Mouse (Mus musculus): ENCODE measurements at regions not wholly inside any gene's neighbourhood (a gene's known extent, or its start where the extent isn't known, plus 50 kb on each side); places are given as distances from the start of the nearest gene placed in this dataset.

- no peak for DNase-seq (ENCODE audit: low read depth, low spot score)
Measured at GRCm38 (mm10) chr17:72782775-72783174, 53.5 kb upstream of the Ypel5 start.

- peak; percentile 26 for DNase-seq (ENCODE audit: low read depth, low spot score)
Measured at GRCm38 (mm10) chr17:72781786-72782185, 54.5 kb upstream of the Ypel5 start.

GRCm38 (mm10) chr17:72768266-72768665 lies 68.0 kb upstream of the Ypel5 start:
- DNase-seq (ENCODE audit: low read depth, low spot score): no peak

DNA sequence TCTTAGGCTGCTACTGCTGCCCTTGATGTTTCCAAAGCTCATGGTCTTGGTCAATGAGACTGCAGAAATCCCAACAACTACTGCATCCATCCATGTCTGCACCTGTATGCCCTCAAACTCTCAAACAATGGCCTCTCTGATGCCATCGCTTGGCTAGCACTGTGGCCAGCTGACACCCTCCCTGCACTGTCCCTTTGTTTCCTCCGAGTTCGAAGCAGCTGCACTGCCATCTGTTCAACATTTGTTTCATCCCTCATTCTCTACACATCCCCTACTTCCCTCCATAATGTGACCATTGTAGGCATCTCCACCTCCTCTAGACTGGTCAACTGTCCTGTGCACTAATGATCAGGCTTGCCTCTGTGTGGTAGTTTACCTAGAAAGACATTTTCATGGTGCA lies 75.3 kb upstream of the Ypel5 start:
- no peak for DNase-seq (ENCODE audit: low read depth, low spot score)

DNA sequence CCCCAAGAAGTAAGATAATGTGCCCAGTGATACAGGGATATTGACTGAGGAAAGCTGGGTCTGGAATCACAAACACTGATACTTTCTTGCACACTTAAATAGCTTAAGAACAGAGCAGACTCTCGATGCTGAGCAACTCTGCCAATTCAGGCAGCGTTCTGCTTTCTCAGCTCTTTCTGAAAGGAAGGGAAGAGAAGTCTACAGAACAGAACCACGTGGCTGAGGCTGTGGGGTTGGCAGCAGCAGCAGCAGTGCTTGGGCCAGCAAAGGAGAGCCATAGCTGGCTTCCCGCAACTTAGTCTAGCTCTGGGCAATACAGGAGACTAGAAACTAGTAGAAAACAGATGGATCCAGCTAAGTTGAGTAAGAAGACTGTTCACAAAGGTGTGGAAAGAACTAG lies 89.8 kb upstream of the Ypel5 start:
- no peak for DNase-seq (ENCODE audit: low read depth, low spot score)

GRCm38 (mm10) chr17:72733006-72733405 lies 103.2 kb upstream of the Ypel5 start:
- no peak for DNase-seq (ENCODE audit: low read depth, low spot score)

DNA sequence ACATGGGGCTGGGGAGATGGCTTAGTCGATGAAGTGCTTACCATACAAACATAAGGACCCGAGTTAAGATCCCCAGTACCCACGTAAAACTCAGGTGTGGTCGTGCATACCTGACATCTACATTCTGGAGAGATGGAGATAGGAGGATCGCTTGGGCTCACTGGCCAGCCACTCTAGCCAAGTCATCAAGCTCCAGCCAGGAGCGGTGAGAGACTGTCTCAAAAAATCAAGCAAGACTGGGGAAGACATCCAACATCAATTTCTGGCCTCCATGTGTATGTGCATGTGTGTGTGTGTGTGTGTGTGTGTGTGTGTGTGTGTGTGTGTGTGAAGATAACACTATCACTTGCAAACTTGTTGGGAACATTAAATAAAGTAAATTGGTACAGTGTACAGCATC lies 104.6 kb upstream of the Ypel5 start:
- no peak for DNase-seq (ENCODE audit: low read depth, low spot score)

- DNase-seq (ENCODE audit: low read depth, low spot score): peak; percentile 28
Measured at GRCm38 (mm10) chr17:72731175-72731574, 105.1 kb upstream of the Ypel5 start.

DNA sequence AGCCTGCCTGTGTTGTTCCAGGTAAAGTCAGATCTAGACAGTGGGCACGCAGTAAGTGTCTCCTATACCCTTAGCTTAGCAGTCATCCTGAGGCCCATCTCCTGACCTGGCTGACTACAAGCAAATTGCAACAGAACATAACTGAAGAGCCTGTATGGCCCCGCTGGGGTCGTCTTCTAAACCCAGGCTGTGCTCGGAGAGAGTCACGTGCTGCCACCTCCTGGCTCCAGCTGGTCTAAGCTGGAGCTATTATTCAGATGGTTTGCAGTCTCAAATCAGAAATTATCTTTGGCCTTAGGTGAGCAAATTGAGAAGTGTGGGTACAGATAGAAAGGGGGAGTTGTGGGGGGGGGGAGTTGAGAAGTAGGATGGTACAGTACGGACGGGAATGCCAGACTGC lies 115.5 kb upstream of the Ypel5 start:
- DNase-seq (ENCODE audit: low read depth, low spot score): no peak

GRCm38 (mm10) chr17:72719618-72720017 lies 115.2 kb upstream of the Alk start:
- DNase-seq (ENCODE audit: low read depth, low spot score): no peak

- no peak for DNase-seq (ENCODE audit: low read depth, low spot score)
Measured at GRCm38 (mm10) chr17:72691630-72692029, 87.2 kb upstream of the Alk start.

GRCm38 (mm10) chr17:72689606-72690005 lies 85.2 kb upstream of the Alk start:
- DNase-seq (ENCODE audit: low read depth, low spot score): no peak

DNA sequence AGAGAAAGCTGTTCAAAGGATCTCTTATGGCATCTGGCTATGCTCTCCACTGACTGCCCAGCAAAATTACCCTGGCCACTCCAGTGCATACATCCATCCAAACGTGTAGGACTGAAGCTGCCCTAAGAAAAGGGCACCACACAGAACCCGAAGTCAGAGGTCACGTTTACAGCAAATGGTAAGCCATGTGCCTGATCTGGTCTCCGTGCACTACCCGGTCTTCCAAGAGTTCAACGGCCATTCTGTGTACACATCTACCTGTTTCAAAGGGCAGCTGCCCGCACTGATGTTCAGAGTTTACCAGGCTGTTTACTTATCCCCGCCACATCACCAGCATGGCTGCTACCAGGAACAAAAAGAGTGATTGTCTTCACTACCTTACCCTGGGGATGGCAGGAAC lies 84.4 kb upstream of the Alk start:
- no peak for DNase-seq (ENCODE audit: low read depth, low spot score)

DNA sequence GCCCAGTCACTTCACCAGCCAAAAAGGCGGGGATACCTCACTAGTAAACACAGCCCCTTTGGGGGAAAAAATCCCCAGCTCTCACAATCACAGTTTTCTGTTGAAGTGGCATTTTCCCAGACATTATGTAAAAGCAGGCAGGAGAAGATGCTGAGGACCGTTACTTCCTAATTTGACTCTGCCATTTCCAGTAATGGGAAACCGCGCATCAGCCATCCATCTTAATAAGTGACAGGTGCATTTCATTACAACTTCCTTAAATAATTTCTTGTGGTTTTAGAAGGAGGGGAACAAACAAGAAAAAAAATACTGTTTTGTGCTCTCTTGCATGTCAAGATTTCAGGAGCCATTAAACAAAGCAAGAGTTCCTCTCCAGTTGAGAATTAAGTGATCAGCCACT lies 70.2 kb upstream of the Alk start:
- DNase-seq (ENCODE audit: low read depth, low spot score): no peak

GRCm38 (mm10) chr17:72672010-72672409 lies 67.6 kb upstream of the Alk start:
- DNase-seq (ENCODE audit: low read depth, low spot score): no peak

DNA sequence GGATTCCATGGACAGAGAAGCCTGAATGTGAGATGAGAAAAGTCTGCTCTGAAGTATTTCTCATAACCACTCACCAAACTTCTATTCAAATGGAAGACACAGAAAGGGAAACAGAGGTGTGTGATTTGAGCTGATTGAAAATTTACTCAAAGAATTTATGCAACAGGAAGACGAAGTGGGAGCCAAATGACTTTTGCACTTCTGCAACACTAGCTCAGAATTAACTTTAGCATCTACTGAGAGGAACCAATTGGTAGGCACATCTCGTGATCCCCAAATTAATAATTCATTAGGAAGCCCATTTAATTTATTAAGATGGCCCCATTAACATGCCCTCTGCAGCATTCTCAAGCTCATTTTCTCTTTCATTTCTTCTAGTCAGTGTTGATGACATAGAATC lies 62.5 kb upstream of the Alk start:
- no peak for DNase-seq (ENCODE audit: low read depth, low spot score)

DNA sequence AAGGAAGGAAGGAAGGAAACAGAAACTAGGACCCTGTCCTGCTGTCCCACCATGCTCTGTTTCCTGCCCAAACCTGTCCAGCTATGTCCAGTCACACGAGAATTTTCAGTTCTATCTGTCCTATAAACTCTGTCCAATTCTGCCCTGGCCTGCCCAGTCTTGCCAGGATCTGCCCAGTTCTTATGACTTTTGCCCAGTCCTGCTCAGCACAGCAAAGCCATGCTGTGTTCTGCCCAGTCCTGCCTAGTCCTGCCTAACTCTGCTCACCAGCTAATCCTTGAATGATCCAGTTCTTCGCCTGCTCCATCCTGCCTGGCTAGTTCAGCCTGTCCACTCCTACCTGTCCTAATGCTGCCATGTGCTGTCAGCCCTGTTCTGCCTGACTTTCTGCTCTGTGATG lies 57.3 kb upstream of the Alk start:
- DNase-seq (ENCODE audit: low read depth, low spot score): no peak

DNA sequence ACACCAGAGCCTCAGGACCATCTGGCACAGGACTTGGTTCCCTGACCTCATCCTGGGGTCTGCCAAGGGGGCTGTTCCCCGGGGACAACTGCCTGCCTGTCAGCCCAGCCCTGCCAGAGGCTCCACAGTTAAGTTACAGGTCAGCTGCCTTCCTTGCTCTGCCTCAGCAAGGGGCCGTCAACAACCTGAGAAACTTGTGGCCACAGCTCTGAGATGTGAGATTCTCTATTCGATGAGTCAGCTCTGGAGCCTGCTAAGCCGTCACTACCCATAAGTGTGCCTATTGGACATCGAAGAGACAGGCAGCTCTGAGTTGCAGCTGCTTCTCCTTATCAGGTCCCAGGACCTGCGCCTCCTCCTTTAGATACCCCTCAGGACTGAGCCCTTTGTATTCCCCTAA lies 54.3 kb upstream of the Alk start:
- DNase-seq (ENCODE audit: low read depth, low spot score): no peak

DNA sequence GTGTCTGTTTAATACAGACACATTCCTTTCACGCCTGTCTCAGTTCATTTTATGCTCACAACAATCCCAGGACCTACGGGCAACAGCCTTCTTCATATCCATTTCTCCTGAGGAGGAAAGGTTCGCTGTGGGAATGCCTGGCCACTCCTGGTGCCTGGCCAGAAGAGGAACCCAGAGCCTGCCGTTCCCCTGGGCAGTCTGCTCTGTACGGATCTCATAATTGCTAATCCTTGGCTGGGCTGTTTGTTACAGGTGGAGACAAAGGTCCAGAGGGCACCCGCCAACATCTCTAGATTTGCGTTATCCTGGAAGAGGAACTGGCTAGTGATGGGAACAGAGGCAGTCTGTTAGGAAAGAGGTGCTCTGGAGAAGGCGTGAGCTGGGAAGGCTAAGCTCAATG lies 53.4 kb upstream of the Alk start:
- DNase-seq (ENCODE audit: low read depth, low spot score): no peak

Measured in brain, embryonic 18.5 days (tissue).